Mouse (Mus musculus) cerebellum, adult 9-10 months (tissue): ENCODE measurements around the gene Nfix.
"Not testable (repeated sequence)": the region's sequence is repeated elsewhere in the genome, so short reads cannot be mapped to it uniquely, and the experiment has no call there.

Experiments
- DNase-seq: peaks from one replicate; pipeline ENCODE4 v3.0.0; 2022

The Nfix gene

GRCm38 (mm10) chr8:84832034-84832717 lies 32.0 kb upstream of the Nfix start:
- DNase-seq: peak; percentile 79

DNA sequence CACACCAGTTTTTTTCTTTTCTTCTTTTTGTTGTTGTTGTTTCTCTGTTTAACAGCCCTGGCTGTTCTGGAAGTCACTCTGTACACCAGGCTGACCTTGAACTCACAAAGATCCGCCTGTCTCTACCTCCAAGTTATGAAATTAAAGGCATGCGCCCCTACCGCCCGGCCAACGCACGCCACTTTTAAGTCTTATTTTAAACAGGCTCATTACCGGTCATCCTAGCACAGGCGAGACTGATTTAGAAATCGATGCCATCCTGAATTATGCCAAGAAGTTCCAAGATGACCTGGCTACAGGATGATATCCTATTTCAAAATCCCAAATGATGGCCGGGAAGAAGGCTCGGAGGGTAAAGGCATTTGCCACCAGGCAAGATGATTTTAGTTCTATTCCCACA lies 31.3 kb upstream of the Nfix start, which contains the start of gene Gadd45gip1:
TSS of gene Gadd45gip1 (plus strand) at position 33 of the 400 bp plus-strand sequence.
- DNase-seq: peak; percentile 61

GRCm38 (mm10) chr8:84826518-84826917 lies 26.4 kb upstream of the Nfix start:
- DNase-seq: not testable (repeated sequence)

DNA sequence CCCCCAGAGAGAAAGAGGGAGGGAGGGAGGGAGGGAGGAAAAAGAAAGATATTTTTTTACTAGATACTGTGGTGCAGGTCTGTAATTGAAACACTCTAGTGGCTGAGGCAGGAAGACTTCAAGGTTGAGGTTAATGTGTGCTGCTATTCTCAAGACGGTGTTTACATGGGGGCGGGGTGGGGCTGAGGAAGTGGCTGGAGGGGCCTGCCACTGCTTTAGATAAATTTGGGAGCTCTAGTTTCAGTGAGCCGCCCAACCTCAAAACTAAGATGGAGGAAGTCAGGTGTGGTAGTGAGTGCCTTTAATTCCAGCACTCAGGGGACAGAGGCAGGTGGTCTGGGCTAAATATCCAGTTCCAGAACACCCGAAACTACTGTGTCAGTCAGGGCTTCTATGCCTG lies 25.5 kb upstream of the Nfix start:
- no peak for DNase-seq

GRCm38 (mm10) chr8:84823653-84824052 lies 23.5 kb upstream of the Nfix start:
- peak; percentile 61 for DNase-seq

GRCm38 (mm10) chr8:84822723-84823122 lies 22.6 kb upstream of the Nfix start, which contains the start of gene Dand5:
Dand5 (minus strand) TSS chr8:84822823.
- DNase-seq: no peak

DNA sequence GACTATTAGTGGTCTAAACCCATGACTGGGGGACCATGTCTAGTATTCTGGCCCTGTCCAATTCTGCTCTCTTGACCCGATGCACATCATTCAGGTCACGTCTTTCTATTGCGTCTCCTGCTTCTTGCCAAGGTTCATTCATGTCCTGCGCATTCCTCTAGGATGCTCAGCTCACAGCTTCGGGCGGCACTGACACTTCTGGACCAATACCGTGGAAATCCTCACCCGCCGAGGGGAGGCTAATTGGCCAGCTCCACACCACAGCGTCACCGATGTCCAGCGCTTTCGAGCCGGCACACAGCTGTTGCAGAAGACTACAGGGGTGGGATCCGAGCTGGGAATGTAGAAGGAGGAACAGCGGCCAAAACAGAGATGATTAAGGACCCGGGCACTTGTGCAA lies 16.0 kb upstream of the Nfix start:
- no peak for DNase-seq

GRCm38 (mm10) chr8:84815547-84815946 lies 15.4 kb upstream of the Nfix start:
- DNase-seq: peak; percentile 98

DNA sequence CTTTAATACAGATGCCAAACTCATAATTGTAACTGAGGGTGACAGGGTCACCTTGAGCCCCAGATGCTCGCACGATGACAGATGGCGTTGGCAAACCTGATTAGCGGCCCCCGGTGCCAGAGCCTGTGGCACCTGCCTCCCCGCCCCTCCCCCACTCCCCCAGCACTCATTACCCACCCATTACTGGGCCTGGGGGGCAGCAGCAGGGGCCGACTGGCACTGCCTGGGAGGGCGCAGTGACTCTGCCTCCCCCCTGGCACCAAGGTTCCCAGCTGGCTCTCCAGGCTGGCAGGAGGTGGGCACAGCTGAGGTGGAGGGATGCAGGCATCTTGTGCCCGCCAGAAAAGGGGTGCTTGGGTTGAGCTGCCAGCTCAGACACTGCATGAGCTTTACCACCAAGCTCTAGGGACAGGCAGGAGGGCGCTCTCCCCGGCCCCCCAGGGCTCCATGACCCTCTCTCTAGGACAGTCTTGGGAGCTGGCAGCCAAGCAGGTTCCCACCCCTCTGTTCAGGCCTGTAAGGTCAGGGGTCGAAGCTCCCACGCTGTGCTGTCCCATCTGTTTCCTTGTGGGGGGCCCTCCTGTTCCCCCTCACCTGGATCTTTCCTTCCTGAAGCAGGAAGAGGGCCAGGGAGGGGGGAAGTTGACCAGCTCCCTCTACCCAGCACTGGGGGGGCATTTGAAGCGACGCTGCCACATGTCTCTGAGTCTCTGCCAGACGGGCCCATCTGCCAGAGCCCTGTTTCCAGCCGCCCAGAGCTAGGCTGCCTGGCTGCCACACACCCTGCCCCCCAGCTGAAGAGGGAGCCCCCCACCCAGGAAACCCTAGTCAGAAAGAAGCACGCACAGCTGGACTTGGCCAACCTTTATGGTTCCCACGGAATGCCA lies 14.7 kb upstream of the Nfix start:
- DNase-seq: peak; percentile 77

- DNase-seq: no peak
Measured at GRCm38 (mm10) chr8:84814240-84814554, 14.1 kb upstream of the Nfix start.

DNA sequence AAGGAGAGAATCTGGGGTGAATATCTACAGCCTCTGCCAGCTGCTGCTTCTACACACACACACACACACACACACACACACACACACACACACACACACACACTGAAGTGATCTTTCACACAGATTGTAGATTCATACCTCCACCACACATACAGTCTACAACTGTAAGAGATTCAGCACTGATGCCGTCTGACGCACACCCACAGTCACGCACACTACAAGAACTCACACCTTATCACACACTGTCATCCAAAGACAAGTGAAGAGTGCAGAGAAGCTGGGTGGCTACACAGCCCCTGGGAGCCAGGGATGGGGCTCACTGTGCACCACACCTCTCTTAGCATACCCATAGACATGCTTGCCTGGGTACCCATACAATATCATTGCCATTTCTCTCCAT lies 13.7 kb upstream of the Nfix start:
- DNase-seq: no peak

GRCm38 (mm10) chr8:84813059-84813458 lies 12.9 kb upstream of the Nfix start:
- peak; percentile 94 for DNase-seq

- DNase-seq: no peak
Measured at GRCm38 (mm10) chr8:84811303-84811702, 11.2 kb upstream of the Nfix start.

DNA sequence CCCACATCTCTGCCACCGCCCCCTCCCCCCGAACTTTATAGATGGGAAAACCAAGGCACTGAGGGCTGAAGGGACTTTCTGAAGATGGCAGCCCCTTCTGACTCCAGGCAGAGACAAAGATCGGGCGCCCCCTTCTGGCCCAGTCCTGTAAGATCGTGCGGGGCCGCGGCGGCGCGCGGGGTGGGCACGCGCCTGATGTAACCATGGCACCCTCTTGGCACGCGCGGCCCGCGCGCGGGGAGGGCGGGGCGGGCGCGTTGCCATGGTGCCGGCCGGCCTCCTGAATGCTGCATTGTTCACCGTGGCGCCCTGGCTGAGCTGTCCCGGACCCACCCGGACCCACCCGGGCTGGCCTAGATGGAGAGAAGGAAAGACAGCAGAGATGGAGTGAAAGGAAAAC lies 10.8 kb upstream of the Nfix start:
- DNase-seq: peak; percentile 98

DNA sequence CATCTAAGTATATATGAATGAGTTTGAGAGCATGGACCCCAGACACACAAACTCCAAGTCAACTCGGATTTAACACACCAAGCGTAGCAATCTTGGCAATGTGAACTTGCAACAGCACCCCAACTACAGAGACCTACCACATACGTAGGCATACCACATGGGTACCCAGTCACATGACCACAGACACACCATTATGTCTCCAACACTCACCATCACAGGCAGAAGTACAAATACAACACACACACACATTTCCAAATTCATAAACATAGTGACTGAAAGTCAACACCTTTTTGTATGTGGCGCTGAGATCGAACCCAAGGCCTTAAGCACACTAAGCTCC lies 9.8 kb upstream of the Nfix start:
- DNase-seq: no peak

GRCm38 (mm10) chr8:84809109-84809940 lies 9.2 kb upstream of the Nfix start:
- DNase-seq: no peak

DNA sequence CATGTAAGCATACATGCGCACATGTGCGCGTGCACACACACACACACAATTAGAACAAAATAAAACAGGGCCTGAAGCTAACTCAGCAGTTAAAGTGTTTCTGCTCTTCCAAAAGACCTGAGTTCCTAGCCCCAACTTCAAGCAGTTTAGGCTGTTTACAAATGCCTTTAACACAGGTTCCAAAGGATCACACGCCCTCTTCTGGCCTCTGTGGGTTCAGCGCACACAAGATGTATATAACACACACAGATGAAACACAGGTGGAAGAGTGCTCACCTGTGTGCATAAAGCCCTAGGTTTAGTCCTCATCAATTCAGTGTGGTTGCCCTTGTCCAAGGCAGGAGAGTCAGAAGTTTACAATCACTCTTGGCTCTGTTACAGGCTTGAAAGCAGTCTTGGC lies 5.9 kb upstream of the Nfix start:
- no peak for DNase-seq

- DNase-seq: no peak
Measured at GRCm38 (mm10) chr8:84799136-84799931, 810 bp downstream of the Nfix start.

DNA sequence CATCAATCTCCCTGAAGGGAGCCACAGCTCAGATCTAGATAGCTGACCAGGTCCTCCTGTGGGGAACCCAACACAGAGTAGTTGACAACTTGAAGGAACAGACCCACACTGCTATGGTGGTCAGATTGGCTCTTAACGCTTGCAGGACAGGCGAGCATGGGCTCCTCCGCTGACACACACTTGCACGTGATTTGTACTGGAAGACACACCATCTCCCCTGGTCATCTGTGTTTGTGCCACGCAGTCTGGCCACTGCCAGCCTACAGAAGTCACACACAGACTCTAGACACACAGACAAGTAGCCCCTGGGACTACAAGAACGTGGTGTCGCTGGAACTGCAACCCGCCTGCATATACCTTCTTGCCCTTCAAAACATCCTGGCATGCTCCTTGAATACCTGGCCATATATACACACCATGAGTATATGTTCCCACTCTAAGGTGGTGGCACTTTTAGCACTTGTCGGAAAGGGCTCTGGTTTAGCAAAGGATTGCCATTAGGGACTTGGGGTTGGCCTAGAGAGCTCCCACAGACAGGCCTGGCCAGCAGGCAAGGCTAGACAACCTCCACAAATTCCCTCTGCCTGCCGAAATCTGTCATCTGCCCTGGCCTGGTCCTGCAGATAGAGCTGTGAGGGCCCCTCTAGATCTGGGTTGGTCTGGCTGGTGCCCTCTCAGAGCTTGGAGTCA lies 1.6 kb downstream of the Nfix start:
- DNase-seq: peak; percentile 71

- peak; percentile 57 for DNase-seq
Measured at GRCm38 (mm10) chr8:84797971-84798370, 2.2 kb downstream of the Nfix start.

GRCm38 (mm10) chr8:84797256-84797797 lies 2.8 kb downstream of the Nfix start:
- DNase-seq: peak; percentile 48

DNA sequence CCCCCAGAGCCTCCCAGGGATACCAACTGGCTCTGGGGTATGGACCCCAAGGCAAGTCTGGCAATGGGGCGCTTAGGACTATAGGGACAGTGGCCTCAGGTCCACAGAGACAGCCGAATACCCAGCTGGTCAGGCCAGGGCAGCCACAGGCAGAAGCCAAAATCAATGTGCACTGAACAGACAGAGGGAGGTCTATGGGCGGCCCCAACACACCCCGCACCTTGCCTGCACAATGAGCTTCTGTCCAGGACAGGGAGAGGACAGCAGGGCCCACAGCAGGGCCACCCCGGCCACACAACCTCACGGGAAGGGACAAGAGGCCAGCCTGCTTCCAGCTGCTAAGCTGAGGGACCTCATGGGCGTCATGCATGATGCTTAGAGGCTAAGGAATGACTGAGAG lies 5.7 kb downstream of the Nfix start:
- DNase-seq: no peak
